Mouse (Mus musculus): ENCODE results near the gene Ltbp2.

GRCm38 (mm10) chr12:84857706-84858105 lies 18.6 kb downstream of the Ltbp2 start:
- TF ChIP-seq CTCF (IDR thresholded peaks at IDR 0.05; ENCODE audit: extremely low read depth, insufficient read length, insufficient replicate concordance, low read depth, low read length): no peak
- TF ChIP-seq POLR2A (IDR thresholded peaks at IDR 0.05; ENCODE audit: low read depth, low read length): no peak

Measured in small intestine, adult 2 months (tissue).